Mouse (Mus musculus): Measurements from ENCODE around the gene 1500009L16Rik.

DNA sequence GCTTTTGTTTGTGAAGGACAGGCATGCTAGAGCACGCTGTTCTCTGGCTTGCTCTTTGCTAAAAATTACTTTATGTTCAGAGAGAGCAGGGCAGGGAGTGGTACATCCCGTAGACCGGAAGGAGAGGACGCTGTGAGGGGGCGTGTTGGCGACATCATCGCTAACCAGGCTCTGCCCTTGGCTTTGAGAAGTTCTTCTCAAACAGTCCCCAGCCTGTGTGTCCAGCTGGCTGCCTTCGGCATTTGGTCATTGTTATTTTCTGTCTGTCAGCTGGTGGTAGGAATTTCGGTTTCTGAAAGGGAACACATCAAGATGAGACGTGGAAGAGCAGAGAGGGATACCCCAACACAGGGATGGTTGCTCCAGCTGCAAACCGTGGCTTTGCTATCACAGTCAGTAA, 3.5 kb downstream of the 1500009L16Rik start:
- TF ChIP-seq GATA1 (IDR thresholded peaks at IDR 0.05; ENCODE audit: low read length): no peak
- no peak for TF ChIP-seq TAL1 (IDR thresholded peaks at IDR 0.05; ENCODE audit: low read length)

Measured in erythroblast, embryonic 14.5 days (primary cell).